Mouse (Mus musculus) kidney, embryonic 15.5 days (tissue): ENCODE results near the gene Tmem151a. TPM values are rescaled to one million over a fixed set of nuclear protein-coding genes. Genes with fewer than 3 reads are reported as not detected.
A peak's percentile ranks its signal among the peaks of the same experiment; 100 is the strongest.

ENCODE experiments used
- ATAC-seq: fragments of 200-750 bp; cut with Nextera tagmentation; replicated peaks from 2 replicates; pipeline ENCODE4 v1.8.0; 2017; ENCODE audit warnings: moderate TSS enrichment; ENCODE audit not compliant: low FRiP score
- H3K27ac ChIP-seq: fragments of 300-500 bp; sonication (generic); 2 replicates; pipeline ENCODE4 v1.5.1; 2015; ENCODE audit warnings: mild to moderate bottlenecking, inconsistent platforms
- H3K27me3 ChIP-seq: fragments of 300-500 bp; sonication (generic); 2 replicates; pipeline ENCODE4 v1.6.1; 2015; ENCODE audit warnings: inconsistent platforms
- H3K36me3 ChIP-seq: fragments of 300-500 bp; sonication (generic); 2 replicates; pipeline ENCODE4 v1.6.1; 2015; ENCODE audit warnings: inconsistent platforms
- H3K4me1 ChIP-seq: fragments of 300-500 bp; sonication (generic); 2 replicates; pipeline ENCODE4 v1.6.1; 2015; ENCODE audit warnings: inconsistent platforms
- H3K4me2 ChIP-seq: fragments of 300-500 bp; sonication (generic); 2 replicates; pipeline ENCODE4 v1.6.1; 2015; ENCODE audit warnings: moderate library complexity, mild to moderate bottlenecking, inconsistent platforms
- H3K4me3 ChIP-seq: fragments of 300-500 bp; sonication (generic); replicated peaks from 2 replicates; pipeline ENCODE4 v1.5.1; 2015; ENCODE audit warnings: mild to moderate bottlenecking, inconsistent platforms
- H3K9ac ChIP-seq: fragments of 300-500 bp; sonication (generic); 2 replicates; pipeline ENCODE4 v1.6.1; 2015; ENCODE audit warnings: mild to moderate bottlenecking, inconsistent platforms
- H3K9me3 ChIP-seq: fragments of 300-500 bp; sonication (generic); replicated peaks from 2 replicates; pipeline ENCODE4 v1.6.1; 2016; ENCODE audit warnings: inconsistent platforms
- WGBS: fragments of 180-500 bp; shearing (Covaris S2); methylation state at CpG from one replicate; pipeline ENCODE4 v1.1.7; 2015; ENCODE audit warnings: mixed read lengths; 5-methylcytosine and 5-hydroxymethylcytosine counted together
- polyA plus RNA-seq: library from polyadenylated mRNA; unstranded; fragments of >200 nt; fragmentation: Nextera tagmentation; extraction: Ambion mirVana; gene quantifications from 2 replicates; pipeline ENCODE4 v1.2.1, GENCODE M21; 2015

Gene Tmem151a
- polyA plus RNA-seq, 1 experiment from 2014 or later: 1.8 TPM

- H3K36me3 ChIP-seq: peaks cover 39% of the 10 kb centered on the region
- H3K27me3 ChIP-seq: no peaks in the 10 kb centered on the region
- peaks cover 15% of the 10 kb centered on the region for H3K4me1 ChIP-seq
- no peaks in the 10 kb centered on the region for H3K9me3 ChIP-seq
- no peak overlapping the region for H3K4me2 ChIP-seq
- no peak for ATAC-seq
- H3K27ac ChIP-seq: no peak overlapping the region
- 87% methylated on average over 8 of the region's 8 CpGs for WGBS
- H3K4me3 ChIP-seq: no peak overlapping the region
- no peak overlapping the region for H3K9ac ChIP-seq
These were observed 59.2 kb downstream of the Tmem151a start for GRCm38 (mm10) chr19:5026111-5026510.

GRCm38 (mm10) chr19:5023621-5024479 lies 61.5 kb downstream of the Tmem151a start, which contains the start of gene Slc29a2:
Slc29a2 (plus strand) TSS chr19:5023860.
- H3K4me3 ChIP-seq: peak within 1 kb of the TSS; percentile 61
- no peaks in the 10 kb centered on the region for H3K9me3 ChIP-seq
- peaks cover 15% of the 10 kb centered on the region for H3K4me1 ChIP-seq
- peak within 1 kb of the TSS; percentile 90 for H3K27ac ChIP-seq
- ATAC-seq: peak; percentile 95
- peak within 1 kb of the TSS; percentile 81 for H3K4me2 ChIP-seq
- under 1% methylated on average over 62 of the region's 62 CpGs for WGBS
- peaks cover 18% of the 10 kb centered on the region for H3K36me3 ChIP-seq
- H3K9ac ChIP-seq: peak within 1 kb of the TSS; percentile 54
- H3K27me3 ChIP-seq: no peaks in the 10 kb centered on the region

- H3K9ac ChIP-seq: no peak overlapping the region
- H3K27me3 ChIP-seq: no peaks in the 10 kb centered on the region
- H3K9me3 ChIP-seq: no peaks in the 10 kb centered on the region
- H3K4me1 ChIP-seq: peaks cover 17% of the 10 kb centered on the region
- no peak for ATAC-seq
- no peak overlapping the region for H3K27ac ChIP-seq
- no peaks in the 10 kb centered on the region; the same call in 1 of the 2 replicates for H3K36me3 ChIP-seq
- no peak overlapping the region for H3K4me2 ChIP-seq
- WGBS: 79% methylated on average over 2 of the region's 2 CpGs
- H3K4me3 ChIP-seq: no peak overlapping the region
These were observed 63.9 kb downstream of the Tmem151a start for GRCm38 (mm10) chr19:5021416-5021815.

Other genes starting within 250 kb of the Tmem151a start
- gene Ccs, start 246.2 kb downstream of the Tmem151a start, polyA plus RNA-seq: 59.3 and 64.5 TPM in 2 replicates
- gene Ccdc87, start 246.2 kb downstream of the Tmem151a start, polyA plus RNA-seq: not detected in 2 replicates
- gene Ctsf, start 230.4 kb downstream of the Tmem151a start, polyA plus RNA-seq: 48.2 and 58.1 TPM in 2 replicates
- gene Actn3, start 207.6 kb downstream of the Tmem151a start, polyA plus RNA-seq: 10.6 and 12.0 TPM in 2 replicates
- 10.8 and 12.0 TPM in 2 replicates for gene Zdhhc24, start 206.9 kb downstream of the Tmem151a start, polyA plus RNA-seq
- 5.2 and 6.7 TPM in 2 replicates for gene Bbs1, start 178.9 kb downstream of the Tmem151a start, polyA plus RNA-seq
- 96.4 and 108 TPM in 2 replicates for gene Dpp3, start 157.2 kb downstream of the Tmem151a start, polyA plus RNA-seq
- gene Peli3, start 142.4 kb downstream of the Tmem151a start, polyA plus RNA-seq: 2.9 and 3.0 TPM in 2 replicates
- 108 and 125 TPM in 2 replicates for gene Mrpl11, start 123.4 kb downstream of the Tmem151a start, polyA plus RNA-seq
- gene Npas4, start 95.2 kb downstream of the Tmem151a start, polyA plus RNA-seq: 0.18 TPM in 1 of 2 replicates, not detected in the other
- gene Slc29a2, start 61.7 kb downstream of the Tmem151a start, polyA plus RNA-seq: 6.0 and 7.0 TPM in 2 replicates
- 51.0 and 51.7 TPM in 2 replicates for gene B4gat1, start 46.7 kb downstream of the Tmem151a start, polyA plus RNA-seq
- gene AC124502.3, start 46.6 kb downstream of the Tmem151a start, polyA plus RNA-seq: 2.1 and 2.3 TPM in 2 replicates
- 44.0 and 51.6 TPM in 2 replicates for gene Brms1, start 44.2 kb downstream of the Tmem151a start, polyA plus RNA-seq
- gene Rin1, start 35.0 kb downstream of the Tmem151a start, polyA plus RNA-seq: 3.0 and 4.2 TPM in 2 replicates
- 50.3 and 74.1 TPM in 2 replicates for gene Cd248, start 17.5 kb downstream of the Tmem151a start, polyA plus RNA-seq
- 99.8 and 101 TPM in 2 replicates for gene Yif1a, start 3.0 kb upstream of the Tmem151a start, polyA plus RNA-seq
- 13.3 and 15.1 TPM in 2 replicates for gene Cnih2, start 13.0 kb upstream of the Tmem151a start, polyA plus RNA-seq
- gene Rab1b, start 21.5 kb upstream of the Tmem151a start, polyA plus RNA-seq: 268 and 290 TPM in 2 replicates
- gene Klc2, start 33.0 kb upstream of the Tmem151a start, polyA plus RNA-seq: 27.5 and 27.8 TPM in 2 replicates
- 23.2 and 25.0 TPM in 2 replicates for gene Pacs1, start 187.6 kb upstream of the Tmem151a start, polyA plus RNA-seq
- gene Sf3b2, start 209.9 kb upstream of the Tmem151a start, polyA plus RNA-seq: 351 and 362 TPM in 2 replicates
- 3.8 and 3.9 TPM in 2 replicates for gene Gal3st3, start 212.8 kb upstream of the Tmem151a start, polyA plus RNA-seq